Mouse (Mus musculus): Measurements from ENCODE around the gene Usp4. TPM values are rescaled to one million over a fixed set of nuclear protein-coding genes. Genes with fewer than 3 reads are reported as not detected.

Gene Usp4
- total RNA-seq, 2 experiments from 2014 or later, result 107 to 110 TPM

GRCm38 (mm10) chr9:108412221-108412620 is 64.6 kb downstream of the Usp4 start:
- no peak for DNase-seq

- DNase-seq, result no peak
These were observed 80.7 kb downstream of the Usp4 start, which contains the start of gene Ccdc36 for GRCm38 (mm10) chr9:108428384-108428783. Gene Ccdc36 (minus strand): TSS chr9:108428484.

GRCm38 (mm10) chr9:108431431-108432067 is 83.9 kb downstream of the Usp4 start:
- no peak for DNase-seq

GRCm38 (mm10) chr9:108436182-108436581 is 88.5 kb downstream of the Usp4 start, which contains the start of gene BC048562:
Gene BC048562 (plus strand): TSS chr9:108436482.
- no peak for DNase-seq

- DNase-seq, result no peak
These were observed 91.5 kb downstream of the Usp4 start for GRCm38 (mm10) chr9:108439176-108439575.

- no peak for DNase-seq
These were observed 92.8 kb downstream of the Usp4 start for GRCm38 (mm10) chr9:108440485-108440884.

GRCm38 (mm10) chr9:108441236-108441919 is 93.7 kb downstream of the Usp4 start:
- DNase-seq, result peak; percentile 59 to 68

Other genes starting within 250 kb of the Usp4 start
- 100 to 1,000 TPM; 216 to 234 TPM for gene Bsn, start 157.5 kb upstream of the Usp4 start, total RNA-seq (2021)
- gene Dag1, start 83.9 kb upstream of the Usp4 start, total RNA-seq (2021), result 10 to 100 TPM; 77.8 to 82.4 TPM
- gene Nicn1, start 57.4 kb upstream of the Usp4 start, total RNA-seq (2021), result 100 to 1,000 TPM in 1 of 2 experiments, 10 to 100 TPM in 1; 96.7 to 118 TPM
- 10 to 100 TPM; 34.9 to 36.2 TPM for gene Amt, start 51.0 kb upstream of the Usp4 start, total RNA-seq (2021)
- gene Rhoa, start 41.7 kb upstream of the Usp4 start, total RNA-seq (2021), result 100 to 1,000 TPM; 169 to 173 TPM
- 10 to 100 TPM; 29.1 to 30.0 TPM for gene Tcta, start 41.7 kb upstream of the Usp4 start, total RNA-seq (2021)
- 10 to 100 TPM; 61.2 to 62.8 TPM for gene Gpx1, start 8.9 kb upstream of the Usp4 start, total RNA-seq (2021)
- 1 to 10 TPM; 2.6 to 2.9 TPM for gene 1700102P08Rik, start 45.0 kb downstream of the Usp4 start, total RNA-seq (2021)
- under 1 TPM in 1 of 2 experiments, not detected in 1; 0.18 TPM for gene Ccdc36, start 80.6 kb downstream of the Usp4 start, total RNA-seq (2021)
- gene BC048562, start 88.6 kb downstream of the Usp4 start, total RNA-seq (2021), result not detected
- gene Ccdc71, start 112.7 kb downstream of the Usp4 start, total RNA-seq (2021), result 10 to 100 TPM; 32.0 to 37.2 TPM
- gene Klhdc8b, start 113.7 kb downstream of the Usp4 start, total RNA-seq (2021), result 10 to 100 TPM; 16.6 to 18.1 TPM
- gene Lamb2, start 131.9 kb downstream of the Usp4 start, total RNA-seq (2021), result 10 to 100 TPM; 25.1 to 34.4 TPM
- 100 to 1,000 TPM; 140 to 165 TPM for gene Usp19, start 142.7 kb downstream of the Usp4 start, total RNA-seq (2021)
- 10 to 100 TPM; 72.1 to 88.7 TPM for gene Qars, start 159.9 kb downstream of the Usp4 start, total RNA-seq (2021)
- gene Qrich1, start 169.0 kb downstream of the Usp4 start, total RNA-seq (2021), result 100 to 1,000 TPM; 139 to 141 TPM
- gene Impdh2, start 212.4 kb downstream of the Usp4 start, total RNA-seq (2021), result 10 to 100 TPM; 63.4 to 68.4 TPM
- gene Ndufaf3, start 219.6 kb downstream of the Usp4 start, total RNA-seq (2021), result 10 to 100 TPM; 52.6 to 66.3 TPM
- 100 to 1,000 TPM in 1 of 2 experiments, 10 to 100 TPM in 1; 98.7 to 109 TPM for gene Dalrd3, start 222.0 kb downstream of the Usp4 start, total RNA-seq (2021)
- 100 to 1,000 TPM; 106 to 107 TPM for gene Wdr6, start 230.9 kb downstream of the Usp4 start, total RNA-seq (2021)
- gene P4htm, start 249.8 kb downstream of the Usp4 start, total RNA-seq (2021), result 10 to 100 TPM; 93.1 to 93.2 TPM